Mouse (Mus musculus): Measurements from ENCODE around the gene Cebpzos. TPM values are rescaled to one million over a fixed set of nuclear protein-coding genes. Genes with fewer than 3 reads are reported as not detected.

The Cebpzos gene
- total RNA-seq, 2 experiments from 2014 or later = 40.3 to 41.9 TPM

DNA sequence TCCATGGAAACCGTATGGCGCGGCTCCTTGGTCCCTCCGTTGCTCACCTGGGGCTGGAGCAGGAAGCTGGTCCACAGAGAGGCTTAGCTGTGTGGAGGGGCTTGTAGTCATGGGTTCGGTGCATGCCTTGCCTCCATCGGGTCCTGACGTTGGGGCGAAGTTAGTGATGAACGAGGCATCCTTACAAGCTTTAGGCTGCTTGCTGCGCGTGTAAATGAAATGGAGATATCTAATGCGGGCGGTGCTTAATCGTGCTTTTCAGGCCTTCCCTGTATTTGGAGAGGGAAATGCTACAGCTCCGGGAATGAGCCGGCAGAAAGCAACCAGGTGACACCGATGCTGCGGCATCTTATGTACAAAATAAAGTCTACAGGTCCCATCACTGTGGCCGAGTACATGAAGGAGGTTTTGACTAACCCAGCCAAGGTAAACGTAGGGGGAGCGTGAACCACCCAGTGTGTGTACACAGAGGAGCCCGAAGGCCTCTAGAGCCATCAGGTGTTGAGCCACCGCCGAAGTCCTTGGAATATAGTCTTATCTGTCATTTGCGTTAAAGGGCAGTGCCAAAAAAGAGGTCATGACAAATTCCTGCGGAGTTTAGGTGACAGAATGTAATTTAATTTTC, 21.0 kb downstream of the Cebpzos start:
- no peak for DNase-seq (ENCODE audit: low spot score)

DNA sequence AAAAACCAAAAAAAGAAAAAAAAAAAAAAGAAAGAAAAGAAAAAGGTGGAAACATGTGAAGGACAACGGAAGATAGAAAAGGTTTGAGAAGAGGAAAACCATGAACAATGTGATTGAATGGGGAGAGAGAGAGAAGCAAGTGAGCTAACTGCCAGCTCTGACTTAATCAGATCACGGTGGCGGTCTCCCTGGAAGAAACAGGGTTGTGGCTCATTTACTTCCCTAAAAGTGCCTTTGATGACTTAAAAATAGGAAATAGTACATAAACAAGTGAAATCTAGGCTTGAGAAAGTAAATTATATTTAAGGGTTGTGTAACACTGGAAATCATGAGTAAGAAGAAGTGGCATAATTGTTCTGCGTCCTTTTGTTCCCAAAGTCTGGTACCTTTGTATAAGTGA, 22.6 kb downstream of the Cebpzos start:
- DNase-seq (ENCODE audit: low spot score) = no peak

GRCm38 (mm10) chr17:78942579-78942978, 26.3 kb downstream of the Cebpzos start:
- no peak for DNase-seq (ENCODE audit: low spot score)

DNA sequence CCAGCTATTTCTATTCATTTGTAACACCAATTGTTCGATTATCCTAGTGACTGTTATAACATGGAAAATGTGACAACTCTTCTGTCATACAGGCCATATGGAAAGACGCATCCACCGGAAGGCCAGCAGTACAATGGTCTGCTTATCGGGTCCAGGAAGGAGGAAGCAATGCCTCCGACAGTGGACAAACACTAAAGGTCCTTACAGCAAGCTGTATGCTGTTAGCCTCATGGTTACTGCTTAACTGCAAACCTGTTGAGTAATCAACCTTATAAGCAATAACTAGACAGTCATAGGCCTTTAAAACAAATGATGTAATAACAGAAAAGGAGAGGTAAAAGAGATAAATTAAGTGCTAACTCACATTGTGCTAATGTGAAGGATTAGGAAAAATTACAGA, 34.9 kb downstream of the Cebpzos start:
- no peak for DNase-seq (ENCODE audit: low spot score)

DNA sequence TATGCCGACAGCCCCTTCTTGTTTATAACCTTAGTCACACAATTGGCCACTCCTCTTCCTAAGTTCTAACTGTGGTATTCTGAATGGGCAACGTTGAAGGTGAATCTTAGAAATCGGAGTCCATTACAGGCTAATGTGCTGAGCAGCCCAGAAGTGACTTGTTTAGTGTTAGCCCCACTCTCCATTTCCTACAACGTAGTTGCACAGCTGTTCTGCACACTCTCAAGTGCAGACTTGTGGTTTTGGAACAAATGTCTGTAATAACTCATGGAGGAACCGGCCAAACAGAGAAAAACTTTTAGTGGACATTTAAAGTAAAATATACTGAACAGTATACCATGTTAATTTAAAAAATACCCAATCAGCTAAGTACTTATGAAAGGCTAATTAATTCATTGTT, 35.8 kb downstream of the Cebpzos start:
- DNase-seq (ENCODE audit: low spot score) = no peak

GRCm38 (mm10) chr17:78953240-78953639, 36.9 kb downstream of the Cebpzos start:
- no peak for DNase-seq (ENCODE audit: low spot score)

DNA sequence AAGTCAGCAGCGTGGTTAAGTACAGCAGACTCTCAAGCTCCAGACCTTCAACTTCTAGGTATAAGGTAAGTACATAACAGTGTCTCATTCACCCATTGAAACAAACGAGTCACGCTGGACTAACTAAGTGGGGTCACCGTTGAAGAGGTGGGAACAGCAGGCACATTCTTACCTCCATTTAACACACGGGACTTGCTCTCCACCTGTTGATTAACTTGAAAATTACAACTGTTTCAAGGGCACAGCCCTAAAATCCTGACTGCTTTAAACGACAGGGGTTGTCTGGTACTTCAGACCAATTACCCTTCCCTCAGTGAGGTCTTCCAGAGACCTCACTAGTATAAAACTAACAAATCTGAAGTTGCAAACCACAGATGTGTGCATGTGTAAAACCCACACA, 43.2 kb downstream of the Cebpzos start:
- no peak for DNase-seq (ENCODE audit: low spot score)

DNA sequence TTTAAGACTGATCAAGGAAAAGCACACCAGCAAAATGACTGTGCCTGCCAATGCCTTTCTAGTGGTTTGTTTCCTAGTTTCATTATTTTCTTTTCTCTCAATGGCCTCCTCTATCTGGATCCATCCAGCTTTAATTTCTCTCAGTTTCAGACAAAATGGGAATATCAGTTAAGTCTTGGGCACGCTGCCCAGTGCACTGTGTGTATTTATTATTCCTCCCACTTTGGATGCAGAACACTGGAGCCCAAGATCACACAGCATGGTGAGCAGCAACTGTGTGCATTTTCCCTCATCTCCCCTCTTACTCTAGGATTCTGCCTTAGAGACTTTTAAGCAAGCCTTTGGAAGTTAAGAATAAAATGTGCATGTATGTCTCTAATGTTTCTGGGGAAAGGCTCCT, 48.1 kb downstream of the Cebpzos start:
- DNase-seq (ENCODE audit: low spot score) = no peak

GRCm38 (mm10) chr17:78966092-78966883, 50.0 kb downstream of the Cebpzos start:
- no peak for DNase-seq (ENCODE audit: low spot score)

DNA sequence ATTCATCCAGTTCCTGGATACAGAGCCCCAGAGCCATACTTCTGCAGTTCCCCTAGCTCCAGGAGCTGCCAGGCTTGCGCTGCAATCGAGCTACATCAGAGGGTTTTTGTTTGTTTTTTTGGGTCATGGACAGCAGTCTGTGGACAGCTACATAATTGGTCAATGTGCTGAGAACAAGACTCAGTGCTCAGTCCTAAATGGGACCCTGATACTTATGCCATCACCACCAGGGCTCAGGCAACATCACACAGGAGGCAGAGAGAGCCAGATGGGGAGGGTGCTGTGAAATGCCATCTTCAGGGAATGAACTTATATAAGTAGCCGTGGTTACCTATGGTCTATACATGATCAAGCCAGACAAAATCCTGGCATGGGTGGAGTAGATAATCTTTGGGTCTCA, 52.2 kb downstream of the Cebpzos start:
- DNase-seq (ENCODE audit: low spot score) = no peak

Other genes with a start within 250 kb of the Cebpzos start
- gene Strn, start 179.3 kb upstream of the Cebpzos start, total RNA-seq (2021) = 1 to 10 TPM; 6.0 to 6.1 TPM
- 1 to 10 TPM; 7.6 to 9.0 TPM for gene Heatr5b, start 81.1 kb upstream of the Cebpzos start, total RNA-seq (2021)
- 10 to 100 TPM; 25.1 to 26.1 TPM for gene Gpatch11, start 80.9 kb upstream of the Cebpzos start, total RNA-seq (2021)
- 1 to 10 TPM; 2.8 to 3.3 TPM for gene Eif2ak2, start 33.9 kb upstream of the Cebpzos start, total RNA-seq (2021)
- gene Sult6b1, start 9.5 kb upstream of the Cebpzos start, total RNA-seq (2021) = not detected
- gene Cebpz, start 20.6 kb downstream of the Cebpzos start, total RNA-seq (2021) = 10 to 100 TPM; 25.6 to 28.5 TPM
- 10 to 100 TPM; 22.6 to 28.5 TPM for gene Ndufaf7, start 20.6 kb downstream of the Cebpzos start, total RNA-seq (2021)
- 1 to 10 TPM; 7.7 to 9.1 TPM for gene Prkd3, start 104.3 kb downstream of the Cebpzos start, total RNA-seq (2021)
- 1 to 10 TPM; 2.3 to 3.5 TPM for gene Qpct, start 135.4 kb downstream of the Cebpzos start, total RNA-seq (2021)